Mouse (Mus musculus): ENCODE results near the gene Chic1. TPM values are rescaled to one million over a fixed set of nuclear protein-coding genes. Genes with fewer than 3 reads are reported as not detected.
A peak's percentile ranks its signal among the peaks of the same experiment; 100 is the strongest.

Chic1 gene
- polyA plus RNA-seq, 1 experiment = 0.24 TPM

DNA sequence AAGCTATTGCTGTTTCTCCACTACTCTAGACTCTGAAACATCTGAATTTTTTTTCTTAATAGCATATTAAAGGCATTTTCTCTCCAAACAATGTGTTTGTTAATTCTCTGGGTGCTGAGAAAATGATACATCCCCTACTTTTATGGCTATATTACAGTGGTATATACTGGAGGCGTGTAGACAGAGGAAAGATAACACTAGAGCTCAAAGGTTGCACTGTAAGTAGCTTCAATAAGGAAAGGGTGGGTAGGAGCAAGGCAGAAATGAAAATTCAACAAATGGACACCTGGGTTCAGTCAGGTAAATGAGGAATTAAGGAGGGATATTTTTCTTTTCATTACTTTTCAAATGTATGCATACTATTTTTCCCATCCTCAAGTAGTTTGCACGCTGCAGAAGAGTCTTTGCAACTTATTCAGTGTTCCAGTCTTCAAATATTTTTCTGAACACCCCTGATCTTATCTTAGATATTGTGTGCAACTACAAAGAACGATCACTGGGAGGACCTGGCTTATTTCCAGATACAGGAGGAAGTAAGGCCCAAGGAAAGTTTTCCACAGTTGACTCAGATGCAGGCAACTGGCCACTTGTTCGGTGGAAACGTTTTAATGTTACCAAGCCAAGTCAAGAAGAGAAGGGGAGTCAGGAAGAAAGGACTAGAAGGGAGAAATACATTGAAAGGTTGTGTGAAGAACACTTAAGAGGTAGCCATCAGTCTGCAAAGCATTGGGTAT lies 25.0 kb upstream of the Chic1 start:
- Histone ChIP-seq H3K27me3 (ENCODE audit: control insufficient read depth, insufficient read depth, low read length) (no peaks in the 10 kb centered on the region), H3K27ac (ENCODE audit: insufficient read depth, low read depth, low read length) (peak overlapping the region; percentile 82), H3K36me3 (ENCODE audit: control insufficient read depth, insufficient read depth, low read length) (no peaks in the 10 kb centered on the region), H3K4me3 (ENCODE audit: low read depth, low read length) (no peak overlapping the region), H3K4me1 (ENCODE audit: control insufficient read depth, insufficient read depth, insufficient read length, low read length) (peaks cover 2% of the 10 kb centered on the region; the same call in 1 of the 2 replicates)
- TF ChIP-seq POLR2A (IDR thresholded peaks at IDR 0.05; ENCODE audit: low read depth, low read length) (no peak), CTCF (IDR thresholded peaks at IDR 0.05; ENCODE audit: extremely low read depth, insufficient read length, insufficient replicate concordance, low read depth, low read length) (no peak)
- 24% methylated on average over 5 of the region's 5 CpGs for WGBS

DNA sequence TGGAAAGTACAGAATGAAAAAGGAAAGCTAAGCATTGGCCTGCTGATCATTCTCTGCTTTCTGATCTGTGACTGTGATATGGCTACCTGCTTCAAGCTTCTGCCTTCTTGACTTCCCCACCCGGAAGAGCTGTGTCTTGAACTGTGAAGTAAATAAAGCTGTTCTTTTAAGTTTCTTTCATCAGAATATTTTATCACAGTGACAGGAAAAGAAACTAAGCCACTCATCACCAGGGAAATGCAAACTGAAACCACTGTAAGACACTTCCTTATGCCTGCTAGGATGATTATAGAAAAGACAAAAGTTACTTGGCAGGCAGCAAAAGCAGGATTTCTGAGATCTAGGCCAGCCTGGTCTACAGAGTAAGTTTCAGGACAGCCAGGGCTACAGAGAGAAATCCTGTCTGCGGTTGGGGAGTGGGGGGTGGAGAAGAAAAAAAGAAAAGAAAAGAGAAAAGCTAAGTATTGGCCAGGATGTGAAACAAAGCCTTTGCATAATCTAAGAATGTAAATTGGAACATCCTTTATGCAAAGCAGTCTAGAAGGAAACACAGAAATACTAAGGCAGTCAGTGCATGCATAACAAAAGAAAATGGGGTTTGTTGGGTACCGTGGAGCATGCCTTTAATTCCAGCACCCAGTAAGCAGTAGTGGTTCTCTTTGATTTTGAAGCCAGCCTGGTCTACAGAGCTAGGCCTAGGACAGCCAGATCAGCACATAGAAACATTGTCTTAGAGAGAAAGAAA lies 14.7 kb upstream of the Chic1 start:
- Histone ChIP-seq H3K27ac (ENCODE audit: insufficient read depth, low read depth, low read length) (peak overlapping the region; percentile 51; the same call in 1 of the 2 replicates), H3K4me1 (ENCODE audit: control insufficient read depth, insufficient read depth, insufficient read length, low read length) (no peaks in the 10 kb centered on the region), H3K4me3 (ENCODE audit: low read depth, low read length) (no peak overlapping the region), H3K27me3 (ENCODE audit: control insufficient read depth, insufficient read depth, low read length) (no peaks in the 10 kb centered on the region), H3K36me3 (ENCODE audit: control insufficient read depth, insufficient read depth, low read length) (no peaks in the 10 kb centered on the region)
- TF ChIP-seq CTCF (IDR thresholded peaks at IDR 0.05; ENCODE audit: extremely low read depth, insufficient read length, insufficient replicate concordance, low read depth, low read length) (no peak), POLR2A (IDR thresholded peaks at IDR 0.05; ENCODE audit: low read depth, low read length) (no peak)
- WGBS = 68% methylated on average over 3 of the region's 3 CpGs

- Histone ChIP-seq H3K36me3 (ENCODE audit: control insufficient read depth, insufficient read depth, low read length) (no peaks in the 10 kb centered on the region), H3K27me3 (ENCODE audit: control insufficient read depth, insufficient read depth, low read length) (no peaks in the 10 kb centered on the region), H3K4me3 (ENCODE audit: low read depth, low read length) (no peak overlapping the region), H3K27ac (ENCODE audit: insufficient read depth, low read depth, low read length) (no peak overlapping the region), H3K4me1 (ENCODE audit: control insufficient read depth, insufficient read depth, insufficient read length, low read length) (no peaks in the 10 kb centered on the region)
- WGBS = 58% methylated on average over 5 of the region's 5 CpGs
- TF ChIP-seq CTCF (IDR thresholded peaks at IDR 0.05; ENCODE audit: extremely low read depth, insufficient read length, insufficient replicate concordance, low read depth, low read length) (no peak), POLR2A (IDR thresholded peaks at IDR 0.05; ENCODE audit: low read depth, low read length) (no peak)
These were observed 492 bp upstream of the Chic1 start for GRCm38 (mm10) chrX:103355784-103356183.

GRCm38 (mm10) chrX:103356761-103357236 lies 523 bp downstream of the Chic1 start:
- Histone ChIP-seq H3K27ac (ENCODE audit: insufficient read depth, low read depth, low read length) (peak overlapping the region; percentile 9; the same call in 1 of the 2 replicates), H3K36me3 (ENCODE audit: control insufficient read depth, insufficient read depth, low read length) (no peaks in the 10 kb centered on the region), H3K4me3 (ENCODE audit: low read depth, low read length) (peak overlapping the region; percentile 99), H3K27me3 (ENCODE audit: control insufficient read depth, insufficient read depth, low read length) (no peaks in the 10 kb centered on the region), H3K4me1 (ENCODE audit: control insufficient read depth, insufficient read depth, insufficient read length, low read length) (no peaks in the 10 kb centered on the region)
- 7% methylated on average over 24 of the region's 24 CpGs for WGBS
- TF ChIP-seq CTCF (IDR thresholded peaks at IDR 0.05; ENCODE audit: extremely low read depth, insufficient read length, insufficient replicate concordance, low read depth, low read length) (no peak), POLR2A (IDR thresholded peaks at IDR 0.05; ENCODE audit: low read depth, low read length) (no peak)

- no peak overlapping the region for H3K4me3 ChIP-seq (ENCODE audit: low read depth, low read length)
- H3K36me3 ChIP-seq (ENCODE audit: control insufficient read depth, insufficient read depth, low read length) = no peaks in the 10 kb centered on the region
- no peaks in the 10 kb centered on the region for H3K4me1 ChIP-seq (ENCODE audit: control insufficient read depth, insufficient read depth, insufficient read length, low read length)
- 67% methylated on average over 5 of the region's 5 CpGs for WGBS
- no peak overlapping the region for H3K27ac ChIP-seq (ENCODE audit: insufficient read depth, low read depth, low read length)
- TF ChIP-seq POLR2A (IDR thresholded peaks at IDR 0.05; ENCODE audit: low read depth, low read length) (no peak), CTCF (IDR thresholded peaks at IDR 0.05; ENCODE audit: extremely low read depth, insufficient read length, insufficient replicate concordance, low read depth, low read length) (no peak)
- H3K27me3 ChIP-seq (ENCODE audit: control insufficient read depth, insufficient read depth, low read length) = no peaks in the 10 kb centered on the region
These were observed 9.9 kb downstream of the Chic1 start for GRCm38 (mm10) chrX:103366201-103366600.

GRCm38 (mm10) chrX:103368650-103369049 lies 12.4 kb downstream of the Chic1 start:
- H3K36me3 ChIP-seq (ENCODE audit: control insufficient read depth, insufficient read depth, low read length) = no peaks in the 10 kb centered on the region
- H3K4me1 ChIP-seq (ENCODE audit: control insufficient read depth, insufficient read depth, insufficient read length, low read length) = no peaks in the 10 kb centered on the region
- TF ChIP-seq CTCF (IDR thresholded peaks at IDR 0.05; ENCODE audit: extremely low read depth, insufficient read length, insufficient replicate concordance, low read depth, low read length) = no peak
- no peak for TF ChIP-seq POLR2A (IDR thresholded peaks at IDR 0.05; ENCODE audit: low read depth, low read length)
- H3K27me3 ChIP-seq (ENCODE audit: control insufficient read depth, insufficient read depth, low read length) = no peaks in the 10 kb centered on the region
- no peak overlapping the region for H3K4me3 ChIP-seq (ENCODE audit: low read depth, low read length)
- no peak overlapping the region for H3K27ac ChIP-seq (ENCODE audit: insufficient read depth, low read depth, low read length)
- WGBS = 79% methylated on average over 3 of the region's 3 CpGs

DNA sequence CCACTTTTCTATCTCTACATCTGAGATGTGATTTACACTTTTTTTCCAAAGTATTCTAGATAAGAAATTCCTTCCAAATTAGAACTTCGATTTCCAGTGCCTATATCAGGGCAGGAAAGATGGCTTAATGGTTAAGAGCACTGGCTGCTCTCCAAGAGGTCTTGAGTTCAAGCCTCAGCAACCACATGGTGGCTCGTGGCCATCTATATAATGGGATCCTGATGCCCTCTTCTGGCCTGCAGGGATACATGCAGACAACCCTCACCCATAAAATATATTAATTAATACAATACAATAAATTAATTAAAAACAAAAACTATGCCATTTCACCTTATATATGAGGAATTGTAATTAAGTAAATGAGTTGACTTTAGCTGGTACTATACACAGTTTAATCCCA lies 14.9 kb downstream of the Chic1 start:
- Histone ChIP-seq H3K4me1 (ENCODE audit: control insufficient read depth, insufficient read depth, insufficient read length, low read length) (no peaks in the 10 kb centered on the region), H3K4me3 (ENCODE audit: low read depth, low read length) (no peak overlapping the region), H3K36me3 (ENCODE audit: control insufficient read depth, insufficient read depth, low read length) (no peaks in the 10 kb centered on the region), H3K27me3 (ENCODE audit: control insufficient read depth, insufficient read depth, low read length) (no peaks in the 10 kb centered on the region), H3K27ac (ENCODE audit: insufficient read depth, low read depth, low read length) (no peak overlapping the region)
- TF ChIP-seq POLR2A (IDR thresholded peaks at IDR 0.05; ENCODE audit: low read depth, low read length) = no peak
- TF ChIP-seq CTCF (IDR thresholded peaks at IDR 0.05; ENCODE audit: extremely low read depth, insufficient read length, insufficient replicate concordance, low read depth, low read length) = peak; percentile 39; the same call in 1 of the 2 replicates
- WGBS = 20% methylated on average over 2 of the region's 2 CpGs

Data from small intestine, adult 2 months (tissue).